Mouse (Mus musculus) heart, embryonic 15.5 days (tissue): ENCODE data around the gene Tnip2. TPM values are rescaled to one million over a fixed set of nuclear protein-coding genes. Genes with fewer than 3 reads are reported as not detected.
A peak's percentile ranks its signal among the peaks of the same experiment; 100 is the strongest.

Source experiments
- ATAC-seq: fragments of 200-750 bp; cut with Nextera tagmentation; replicated peaks from 2 replicates; pipeline ENCODE4 v1.8.0; 2017; ENCODE audit warnings: low read depth, moderate TSS enrichment; ENCODE audit not compliant: insufficient number of reproducible peaks, insufficient read depth, low FRiP score
- H3K27ac ChIP-seq: fragments of 300-500 bp; sonication (generic); 2 replicates; pipeline ENCODE4 v1.5.1; 2015; ENCODE audit warnings: mild to moderate bottlenecking, inconsistent platforms
- H3K27me3 ChIP-seq: fragments of 300-500 bp; sonication (generic); 2 replicates; pipeline ENCODE4 v1.6.1; 2015; ENCODE audit warnings: inconsistent platforms
- H3K36me3 ChIP-seq: fragments of 300-500 bp; sonication (generic); 2 replicates; pipeline ENCODE4 v1.6.1; 2015; ENCODE audit warnings: mild to moderate bottlenecking, inconsistent platforms
- H3K4me1 ChIP-seq: fragments of 300-500 bp; sonication (generic); replicated peaks from 2 replicates; pipeline ENCODE4 v1.6.1; 2015; ENCODE audit warnings: inconsistent platforms
- H3K4me2 ChIP-seq: fragments of 300-500 bp; sonication (generic); 2 replicates; pipeline ENCODE4 v1.6.1; 2015; ENCODE audit warnings: inconsistent platforms, mild to moderate bottlenecking, moderate library complexity
- H3K4me3 ChIP-seq: fragments of 300-500 bp; sonication (generic); 2 replicates; pipeline ENCODE4 v1.5.1; 2015; ENCODE audit warnings: mild to moderate bottlenecking, inconsistent platforms
- H3K9ac ChIP-seq: fragments of 300-500 bp; sonication (generic); 2 replicates; pipeline ENCODE4 v1.6.1; 2015; ENCODE audit warnings: mild to moderate bottlenecking, inconsistent platforms
- H3K9me3 ChIP-seq: fragments of 300-500 bp; sonication (generic); replicated peaks from 2 replicates; pipeline ENCODE4 v1.6.1; 2016; ENCODE audit warnings: inconsistent platforms
- WGBS: fragments of 180-500 bp; shearing (Covaris S2); methylation state at CpG from one replicate; pipeline ENCODE4 v1.1.7; 2015; ENCODE audit warnings: mixed read lengths; 5-methylcytosine and 5-hydroxymethylcytosine counted together
- polyA plus RNA-seq: library from polyadenylated mRNA; unstranded; fragments of >200 nt; fragmentation: Nextera tagmentation; extraction: Ambion mirVana; gene quantifications from 2 replicates; pipeline ENCODE4 v1.2.1, GENCODE M21; 2015

Gene Tnip2
- polyA plus RNA-seq, 1 experiment from 2014 or later: 15.6 TPM

- Histone ChIP-seq H3K27me3 (no peaks in the 10 kb centered on the region), H3K4me1 (peaks cover 20% of the 10 kb centered on the region), H3K4me2 (no peak overlapping the region), H3K9ac (no peak overlapping the region), H3K27ac (no peak overlapping the region), H3K36me3 (no peaks in the 10 kb centered on the region), H3K9me3 (no peaks in the 10 kb centered on the region), H3K4me3 (no peak overlapping the region)
- no peak for ATAC-seq
- 84% methylated on average over 7 of the region's 7 CpGs for WGBS
These were observed 22.0 kb upstream of the Tnip2 start for GRCm38 (mm10) chr5:34535831-34536230.

- peaks cover 23% of the 10 kb centered on the region for H3K4me1 ChIP-seq
- no peak for ATAC-seq
- WGBS: 73% methylated on average over 5 of the region's 5 CpGs
These were observed 21.2 kb upstream of the Tnip2 start for GRCm38 (mm10) chr5:34534776-34535581.

GRCm38 (mm10) chr5:34533820-34534219, 20.0 kb upstream of the Tnip2 start:
- Histone ChIP-seq H3K36me3 (no peaks in the 10 kb centered on the region), H3K9me3 (no peaks in the 10 kb centered on the region), H3K27ac (peak overlapping the region; percentile 45), H3K4me1 (peaks cover 23% of the 10 kb centered on the region), H3K9ac (no peak overlapping the region), H3K4me2 (no peak overlapping the region), H3K4me3 (no peak overlapping the region), H3K27me3 (no peaks in the 10 kb centered on the region)
- 48% methylated on average over 3 of the region's 3 CpGs for WGBS
- 0 out of 2 replicates have a peak, but pooled peaks have one; percentile 29 for ATAC-seq

More at GRCm38 (mm10) chr5:34534776-34535581, 21.2 kb upstream of the Tnip2 start:
- H3K4me3 ChIP-seq: no peak overlapping the region
- no peak overlapping the region for H3K9ac ChIP-seq
- no peaks in the 10 kb centered on the region for H3K27me3 ChIP-seq
- no peak overlapping the region for H3K4me2 ChIP-seq
- no peak overlapping the region for H3K27ac ChIP-seq
- no peaks in the 10 kb centered on the region for H3K36me3 ChIP-seq
- H3K9me3 ChIP-seq: no peaks in the 10 kb centered on the region

- 66% methylated on average over 5 of the region's 5 CpGs for WGBS
- no peak overlapping the region for H3K9ac ChIP-seq
- H3K4me1 ChIP-seq: peaks cover 18% of the 10 kb centered on the region
- H3K4me2 ChIP-seq: no peak overlapping the region
- no peaks in the 10 kb centered on the region for H3K27me3 ChIP-seq
- ATAC-seq: no peak
- no peaks in the 10 kb centered on the region for H3K9me3 ChIP-seq
- no peaks in the 10 kb centered on the region for H3K36me3 ChIP-seq
- H3K27ac ChIP-seq: no peak overlapping the region; the same call in 1 of the 2 replicates
- H3K4me3 ChIP-seq: no peak overlapping the region
These were observed 19.3 kb upstream of the Tnip2 start for GRCm38 (mm10) chr5:34533066-34533465.

GRCm38 (mm10) chr5:34530687-34531086, 16.9 kb upstream of the Tnip2 start:
- no peak overlapping the region for H3K27ac ChIP-seq
- H3K4me3 ChIP-seq: no peak overlapping the region
- no peaks in the 10 kb centered on the region for H3K27me3 ChIP-seq
- H3K9me3 ChIP-seq: no peaks in the 10 kb centered on the region
- H3K36me3 ChIP-seq: no peaks in the 10 kb centered on the region
- peaks cover 21% of the 10 kb centered on the region for H3K4me1 ChIP-seq
- H3K4me2 ChIP-seq: no peak overlapping the region
- 45% methylated on average over 4 of the region's 4 CpGs for WGBS
- ATAC-seq: no peak
- no peak overlapping the region for H3K9ac ChIP-seq

- Histone ChIP-seq H3K27ac (no peak overlapping the region), H3K4me3 (no peak overlapping the region), H3K4me2 (no peak overlapping the region), H3K9ac (no peak overlapping the region), H3K9me3 (no peaks in the 10 kb centered on the region), H3K27me3 (no peaks in the 10 kb centered on the region), H3K4me1 (peaks cover 21% of the 10 kb centered on the region), H3K36me3 (no peaks in the 10 kb centered on the region)
- WGBS: 70% methylated on average over 5 of the region's 5 CpGs
- ATAC-seq: no peak
These were observed 16.3 kb upstream of the Tnip2 start for GRCm38 (mm10) chr5:34530116-34530515.

- Histone ChIP-seq H3K36me3 (no peaks in the 10 kb centered on the region), H3K9me3 (no peaks in the 10 kb centered on the region), H3K27me3 (no peaks in the 10 kb centered on the region), H3K4me3 (no peak overlapping the region), H3K4me1 (peaks cover 17% of the 10 kb centered on the region), H3K27ac (no peak overlapping the region), H3K9ac (no peak overlapping the region), H3K4me2 (no peak overlapping the region)
- no peak for ATAC-seq
- WGBS: 72% methylated on average over 5 of the region's 5 CpGs
These were observed 14.9 kb upstream of the Tnip2 start for GRCm38 (mm10) chr5:34528724-34529123.

- no peak overlapping the region for H3K4me2 ChIP-seq
- H3K9me3 ChIP-seq: no peaks in the 10 kb centered on the region
- no peak overlapping the region for H3K4me3 ChIP-seq
- H3K27me3 ChIP-seq: no peaks in the 10 kb centered on the region
- no peak for ATAC-seq
- no peak overlapping the region for H3K27ac ChIP-seq
- WGBS: 86% methylated on average over 2 of the region's 2 CpGs
- H3K4me1 ChIP-seq: peaks cover 10% of the 10 kb centered on the region
- H3K9ac ChIP-seq: no peak overlapping the region
- H3K36me3 ChIP-seq: no peaks in the 10 kb centered on the region
These were observed 13.6 kb upstream of the Tnip2 start for GRCm38 (mm10) chr5:34527352-34527751.

- H3K9me3 ChIP-seq: no peaks in the 10 kb centered on the region
These were observed 12.6 kb upstream of the Tnip2 start for GRCm38 (mm10) chr5:34526477-34526775.

GRCm38 (mm10) chr5:34525663-34526476, 12.1 kb upstream of the Tnip2 start, which contains the start of gene Sh3bp2:
TSS of gene Sh3bp2 (plus strand) at chr5:34525838.
- H3K9me3 ChIP-seq: no peaks in the 10 kb centered on the region
- H3K4me3 ChIP-seq: peak within 1 kb of the TSS; percentile 70
- peak within 1 kb of the TSS; percentile 91 for H3K4me2 ChIP-seq
- H3K4me1 ChIP-seq: peaks cover 18% of the 10 kb centered on the region
- ATAC-seq: peak; percentile 92
- no peaks in the 10 kb centered on the region for H3K36me3 ChIP-seq
- peak within 1 kb of the TSS; percentile 56 for H3K27ac ChIP-seq
- H3K27me3 ChIP-seq: no peaks in the 10 kb centered on the region
- H3K9ac ChIP-seq: peak within 1 kb of the TSS; percentile 73
- 3% methylated on average over 38 of the region's 38 CpGs for WGBS

More at GRCm38 (mm10) chr5:34526477-34526775, 12.6 kb upstream of the Tnip2 start:
- Histone ChIP-seq H3K4me1 (peaks cover 13% of the 10 kb centered on the region), H3K4me2 (peak overlapping the region; percentile 91), H3K27ac (no peak overlapping the region), H3K36me3 (no peaks in the 10 kb centered on the region), H3K9ac (no peak overlapping the region), H3K27me3 (no peaks in the 10 kb centered on the region), H3K4me3 (peak overlapping the region; percentile 70)
- no peak for ATAC-seq
- WGBS: 55% methylated on average over 5 of the region's 5 CpGs

GRCm38 (mm10) chr5:34524511-34524910, 10.7 kb upstream of the Tnip2 start:
- no peaks in the 10 kb centered on the region for H3K9me3 ChIP-seq
- H3K27me3 ChIP-seq: no peaks in the 10 kb centered on the region
- no peak overlapping the region for H3K9ac ChIP-seq
- peaks cover 25% of the 10 kb centered on the region for H3K4me1 ChIP-seq
- ATAC-seq: no peak
- no peak overlapping the region for H3K27ac ChIP-seq
- H3K36me3 ChIP-seq: no peaks in the 10 kb centered on the region
- H3K4me3 ChIP-seq: no peak overlapping the region
- no peak overlapping the region for H3K4me2 ChIP-seq
